Mouse (Mus musculus) cerebellum, adult 2 months (tissue): Measurements from ENCODE around the gene Tdrd9. TPM values are rescaled to one million over a fixed set of nuclear protein-coding genes. Genes with fewer than 3 reads are reported as not detected.
"Not testable (repeated sequence)": the region's sequence is repeated elsewhere in the genome, so short reads cannot be mapped to it uniquely, and the experiment has no call there.

Experiments used
- DNase-seq, 2 experiments: peaks; one replicate each; pipeline ENCODE4 v3.0.0; 2021
- H3K27ac ChIP-seq: fragments of 200-500 bp; 2 replicates; pipeline ENCODE4 v1.5.1; 2012; ENCODE audit warnings: low read length, control low read depth, inconsistent platforms; ENCODE audit not compliant: insufficient read depth
- H3K27me3 ChIP-seq: fragments of 200-500 bp; 2 replicates; pipeline ENCODE4 v1.6.1; 2012; ENCODE audit warnings: inconsistent platforms, mild to moderate bottlenecking, low read length, moderate library complexity; ENCODE audit not compliant: control insufficient read depth, insufficient read depth
- H3K4me1 ChIP-seq: fragments of 200-500 bp; 2 replicates; pipeline ENCODE4 v1.6.1; 2011; ENCODE audit warnings: low read length; ENCODE audit not compliant: control insufficient read depth, insufficient read depth
- H3K4me3 ChIP-seq: fragments of 200-500 bp; replicated peaks from 2 replicates; pipeline ENCODE3; 2011; ENCODE audit warnings: mild to moderate bottlenecking, low read depth, low read length, control low read depth; ENCODE audit not compliant: insufficient read depth
- CTCF ChIP-seq: fragments of 200-500 bp; IDR thresholded peaks from 2 replicates; pipeline ENCODE4 v1.5.1; 2011; ENCODE audit warnings: low read depth, mild to moderate bottlenecking, control low read depth, low read length, moderate library complexity, borderline replicate concordance; ENCODE audit not compliant: insufficient read depth
- POLR2A ChIP-seq: fragments of 200-500 bp; IDR thresholded peaks from 2 replicates; pipeline ENCODE4 v1.6.1; 2011; ENCODE audit warnings: low read length, control low read depth, borderline replicate concordance; ENCODE audit not compliant: insufficient read depth
- WGBS: fragments of 180-500 bp; shearing (Covaris S2); methylation state at CpG from one replicate; pipeline ENCODE4 v1.1.7; 2018; 5-methylcytosine and 5-hydroxymethylcytosine counted together
- polyA plus RNA-seq: library from polyadenylated mRNA; depleted of rRNA; stranded (reverse); fragments of >200 nt; gene quantifications from 2 replicates; pipeline ENCODE4 v1.2.3, GENCODE M21; 2012

The Tdrd9 gene
- polyA plus RNA-seq, 1 experiment, result 0.21 TPM

- Histone ChIP-seq H3K27ac (no peak overlapping the region), H3K4me3 (no peak overlapping the region), H3K27me3 (no peaks in the 10 kb centered on the region), H3K4me1 (peaks cover 32% of the 10 kb centered on the region)
- no peak for TF ChIP-seq POLR2A
- TF ChIP-seq CTCF, result no peak
- WGBS, result 23% methylated on average over 2 of the region's 2 CpGs
- peak in 1 of 2 experiments; percentile 33 for DNase-seq
These were observed 37.4 kb upstream of the Tdrd9 start for GRCm38 (mm10) chr12:111933971-111934370.

DNA sequence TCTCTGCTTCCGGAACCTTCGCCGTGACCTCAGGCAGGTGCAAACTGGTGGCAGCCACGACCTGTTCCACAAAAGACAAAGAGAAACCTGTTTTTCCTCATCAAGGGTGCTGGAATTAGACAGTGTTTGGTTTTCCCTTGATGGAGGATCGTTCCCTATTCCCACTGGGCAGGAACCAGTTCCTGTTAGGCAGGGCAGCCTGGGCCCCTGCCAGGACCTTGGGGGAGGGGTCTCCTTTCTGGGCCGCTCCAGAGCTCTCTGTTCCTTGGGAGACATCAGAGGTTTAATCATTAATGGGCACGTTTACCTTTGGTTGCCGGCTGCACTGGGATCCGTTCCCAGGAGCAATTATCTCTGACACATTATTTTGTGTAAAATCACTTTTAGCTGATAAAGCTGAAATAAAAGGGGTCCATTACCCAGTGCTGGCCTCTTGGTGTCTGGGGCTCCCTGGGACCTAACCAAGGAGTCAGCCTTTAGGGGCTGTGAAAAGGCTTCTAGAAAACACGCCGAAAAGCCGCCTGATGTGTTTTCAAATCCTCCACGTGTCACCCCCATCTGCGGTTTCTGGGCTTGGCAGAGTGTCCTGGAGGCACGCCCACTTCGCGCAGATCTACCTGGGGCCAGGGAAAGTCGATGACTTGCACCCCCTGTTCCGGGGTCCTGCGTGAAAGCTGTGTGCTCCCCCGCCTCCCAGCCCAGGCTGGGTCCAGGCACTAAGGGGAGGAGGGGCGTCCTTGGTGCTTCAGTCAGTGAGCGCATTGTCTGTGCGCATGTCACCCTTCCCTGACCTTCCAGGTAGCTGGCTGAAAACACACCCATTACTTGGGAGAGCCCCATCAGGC is 34.4 kb upstream of the Tdrd9 start:
- Histone ChIP-seq H3K4me1 (peaks cover 25% of the 10 kb centered on the region), H3K27me3 (no peaks in the 10 kb centered on the region), H3K4me3 (no peak overlapping the region), H3K27ac (no peak overlapping the region)
- 39% methylated on average over 24 of the region's 24 CpGs for WGBS
- DNase-seq, result no peak
- TF ChIP-seq POLR2A (no peak), CTCF (no peak)

DNA sequence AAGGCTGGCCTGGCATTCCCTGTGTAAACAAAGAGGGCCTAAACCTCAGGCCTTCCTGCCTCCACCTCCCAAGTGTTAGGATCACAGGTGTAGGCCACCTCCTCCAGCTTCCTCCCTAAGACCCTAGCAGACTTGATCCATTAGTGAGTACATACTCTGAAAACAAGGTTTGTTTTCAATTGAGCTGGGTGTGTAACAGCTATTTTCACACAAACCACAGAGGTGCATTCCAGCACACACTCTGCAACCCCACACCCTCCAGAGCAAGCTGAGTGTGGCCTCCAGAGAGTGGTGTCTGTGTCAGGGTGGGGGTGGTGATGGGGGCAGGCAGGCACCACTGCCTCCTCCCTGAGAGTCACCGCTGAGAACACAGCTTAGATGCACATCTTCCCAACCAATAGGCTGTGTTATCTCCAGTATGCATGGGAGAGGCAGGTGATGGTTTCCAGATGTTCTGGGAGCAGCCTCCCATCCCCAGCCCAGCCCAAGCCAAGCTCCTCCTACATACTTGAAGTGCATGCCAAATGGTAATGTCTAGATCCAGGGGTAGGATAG is 32.7 kb upstream of the Tdrd9 start:
- 100% methylated on average over 1 of the region's 1 CpGs for WGBS
- DNase-seq, result no peak
- no peaks in the 10 kb centered on the region for H3K27me3 ChIP-seq
- TF ChIP-seq POLR2A (no peak), CTCF (no peak)
- peaks cover 11% of the 10 kb centered on the region for H3K4me1 ChIP-seq
- H3K27ac ChIP-seq, result no peak overlapping the region
- H3K4me3 ChIP-seq, result no peak overlapping the region

- DNase-seq, result no peak
- WGBS, result 53% methylated on average over 10 of the region's 10 CpGs
- H3K27me3 ChIP-seq, result no peaks in the 10 kb centered on the region
- H3K4me3 ChIP-seq, result no peak overlapping the region
- no peak for TF ChIP-seq POLR2A
- TF ChIP-seq CTCF, result no peak
- no peak overlapping the region for H3K27ac ChIP-seq
- no peaks in the 10 kb centered on the region for H3K4me1 ChIP-seq
These were observed 27.8 kb upstream of the Tdrd9 start for GRCm38 (mm10) chr12:111943421-111944064.

DNA sequence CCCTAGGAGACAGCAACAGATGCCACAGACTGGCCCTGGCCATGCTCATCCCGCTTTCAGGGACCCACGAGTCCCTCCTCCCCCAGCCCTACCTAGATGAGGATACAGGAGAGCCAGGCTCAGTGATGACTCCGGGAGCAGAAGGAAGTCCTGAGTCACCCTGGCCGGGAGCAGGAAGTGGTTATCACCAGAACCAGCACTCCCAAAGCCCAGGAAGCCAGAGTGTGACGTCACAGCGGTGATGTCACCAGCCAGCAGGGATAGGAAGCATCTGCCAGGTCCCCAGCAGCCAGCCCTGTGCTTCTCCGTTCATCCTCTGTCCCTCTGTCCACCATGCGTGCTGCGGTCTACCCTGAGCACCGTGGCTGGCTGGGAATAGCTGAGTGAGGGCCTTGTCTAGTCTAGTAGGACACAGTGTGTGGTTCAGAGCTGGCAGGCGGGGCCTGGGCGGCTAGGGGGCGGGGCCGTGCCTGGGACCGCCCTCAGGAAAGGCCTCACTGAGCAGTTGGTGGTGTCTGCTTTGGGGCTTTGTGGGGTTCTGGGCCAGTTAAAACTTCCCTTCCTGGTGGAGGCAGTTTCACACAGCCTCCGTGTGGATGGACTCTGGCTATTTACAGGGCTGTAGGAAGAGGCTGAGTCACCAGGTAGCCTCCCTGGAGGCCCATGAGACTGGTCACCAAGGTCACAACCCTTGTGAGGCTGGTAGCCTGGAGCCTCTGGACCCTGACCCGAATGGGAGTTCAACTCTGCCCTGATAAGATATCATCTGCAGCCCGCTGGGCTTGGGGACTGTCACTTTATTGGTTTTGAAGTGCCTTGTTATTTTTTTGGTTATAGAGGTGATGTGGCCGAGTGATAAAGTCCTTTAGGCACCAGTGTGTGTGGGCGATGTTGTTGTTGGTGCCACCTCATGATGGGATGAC is 27.0 kb upstream of the Tdrd9 start:
- DNase-seq, H3K4me1 ChIP-seq, H3K27me3 ChIP-seq, H3K4me3 ChIP-seq, H3K27ac ChIP-seq: not testable (repeated sequence)
- 62% methylated on average over 17 of the region's 20 CpGs for WGBS

- TF ChIP-seq POLR2A (no peak), CTCF (no peak)
- Histone ChIP-seq H3K27ac (no peak overlapping the region), H3K4me1 (no peaks in the 10 kb centered on the region), H3K4me3 (no peak overlapping the region), H3K27me3 (no peaks in the 10 kb centered on the region)
- no peak for DNase-seq
- 59% methylated on average over 8 of the region's 8 CpGs for WGBS
These were observed 26.2 kb upstream of the Tdrd9 start for GRCm38 (mm10) chr12:111945115-111945514.

DNA sequence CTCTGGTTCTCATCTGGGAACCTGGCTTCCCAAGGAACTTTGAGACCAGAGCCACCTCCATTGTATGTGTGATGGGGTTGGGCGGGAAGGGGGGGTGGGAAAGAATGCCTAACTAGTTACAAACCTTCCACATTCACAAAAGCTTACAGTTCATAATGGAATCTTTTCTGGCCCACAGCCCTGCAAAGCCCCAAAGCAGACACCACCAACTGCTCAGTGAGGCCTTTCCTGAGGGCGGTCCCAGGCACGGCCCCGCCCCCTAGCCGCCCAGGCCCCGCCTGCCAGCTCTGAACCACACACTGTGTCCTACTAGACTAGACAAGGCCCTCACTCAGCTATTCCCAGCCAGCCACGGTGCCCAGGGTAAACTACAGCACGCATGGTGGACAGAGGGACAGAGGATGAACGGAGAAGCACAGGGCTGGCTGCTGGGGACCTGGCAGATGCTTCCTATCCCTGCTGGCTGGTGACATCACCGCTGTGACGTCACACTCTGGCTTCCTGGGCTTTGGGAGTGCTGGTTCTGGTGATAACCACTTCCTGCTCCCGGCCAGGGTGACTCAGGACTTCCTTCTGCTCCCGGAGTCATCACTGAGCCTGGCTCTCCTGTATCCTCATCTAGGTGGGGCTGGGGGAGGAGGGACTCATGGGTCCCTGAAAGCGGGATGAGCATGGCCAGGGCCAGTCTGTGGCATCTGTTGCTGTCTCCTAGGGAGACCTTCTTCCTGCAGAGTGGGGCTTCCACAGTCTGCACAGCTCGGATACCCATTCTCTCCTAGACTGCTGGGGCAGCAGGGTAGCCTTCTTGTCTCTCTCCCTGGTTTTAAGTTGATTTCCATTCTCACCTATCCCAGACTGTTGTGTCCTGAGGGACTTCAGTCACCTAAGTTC is 25.3 kb upstream of the Tdrd9 start:
- not testable (repeated sequence) for DNase-seq, H3K4me1 ChIP-seq, H3K27me3 ChIP-seq, H3K27ac ChIP-seq, H3K4me3 ChIP-seq
- 60% methylated on average over 12 of the region's 15 CpGs for WGBS
